Mouse (Mus musculus): ENCODE results near the gene Dnajc1.

GRCm38 (mm10) chr2:18180323-18180722 lies 212.3 kb downstream of the Dnajc1 start:
- TF ChIP-seq CTCF (IDR thresholded peaks at IDR 0.05; ENCODE audit: low read depth) (no peak), EP300 (optimal IDR thresholded peaks at IDR 0.05) (no peak)

Data from stomach, postnatal 0 days (tissue).